Mouse (Mus musculus) cerebellum, adult 11 months (tissue): Measurements from ENCODE around the gene Ltf.
A peak's percentile ranks its signal among the peaks of the same experiment; 100 is the strongest.

Experiments
- DNase-seq: peaks from one replicate; pipeline ENCODE4 v3.0.0; 2022

Ltf gene

GRCm38 (mm10) chr9:111019022-111019421 lies at the start of gene Ltf:
Gene Ltf (plus strand): TSS chr9:111019271.
- DNase-seq: no peak

GRCm38 (mm10) chr9:110979411-110979810 lies 39.7 kb upstream of the Ltf start:
- no peak for DNase-seq

- no peak for DNase-seq
Measured at GRCm38 (mm10) chr9:110982351-110982750, 36.7 kb upstream of the Ltf start.

DNA sequence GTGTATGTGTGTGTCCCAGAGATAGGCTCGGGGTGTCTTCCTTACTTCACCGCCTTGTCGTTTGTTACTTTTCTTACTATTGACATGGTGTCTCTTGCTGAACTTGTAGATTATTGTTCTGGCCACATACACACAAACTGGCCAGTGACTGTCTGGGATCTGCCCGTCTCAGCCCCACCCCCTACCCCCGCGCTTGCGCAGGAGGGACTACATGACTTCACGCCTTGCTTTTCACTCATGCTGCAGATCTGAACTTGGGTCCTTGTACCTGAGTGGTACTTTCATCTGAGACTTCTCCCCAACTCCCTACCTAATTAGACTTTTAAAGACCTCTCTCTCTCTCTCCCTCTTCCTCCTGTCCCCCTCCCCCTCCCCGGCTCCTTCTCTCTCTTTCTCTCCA lies 35.0 kb upstream of the Ltf start:
- DNase-seq: no peak

GRCm38 (mm10) chr9:110985541-110985940 lies 33.5 kb upstream of the Ltf start:
- no peak for DNase-seq

DNA sequence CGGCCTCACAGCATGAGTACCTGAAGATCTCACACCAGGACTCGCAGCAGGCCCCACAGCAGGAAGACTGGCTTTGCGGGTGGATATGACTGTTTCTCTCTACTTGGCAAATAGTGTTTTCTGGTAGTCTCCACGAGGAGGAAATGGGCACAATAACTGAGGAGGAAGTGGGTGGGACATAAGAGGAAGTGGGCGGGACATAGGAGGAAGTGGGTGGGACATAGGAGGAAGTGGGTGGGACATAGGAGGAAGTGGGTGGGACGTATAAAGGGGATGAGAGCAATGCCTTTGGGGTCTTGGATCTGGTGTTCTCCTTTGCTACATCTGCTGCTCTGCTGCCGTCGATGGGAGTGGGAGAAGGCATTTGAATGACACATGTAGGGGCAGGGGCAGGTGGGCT lies 33.1 kb upstream of the Ltf start:
- no peak for DNase-seq

DNA sequence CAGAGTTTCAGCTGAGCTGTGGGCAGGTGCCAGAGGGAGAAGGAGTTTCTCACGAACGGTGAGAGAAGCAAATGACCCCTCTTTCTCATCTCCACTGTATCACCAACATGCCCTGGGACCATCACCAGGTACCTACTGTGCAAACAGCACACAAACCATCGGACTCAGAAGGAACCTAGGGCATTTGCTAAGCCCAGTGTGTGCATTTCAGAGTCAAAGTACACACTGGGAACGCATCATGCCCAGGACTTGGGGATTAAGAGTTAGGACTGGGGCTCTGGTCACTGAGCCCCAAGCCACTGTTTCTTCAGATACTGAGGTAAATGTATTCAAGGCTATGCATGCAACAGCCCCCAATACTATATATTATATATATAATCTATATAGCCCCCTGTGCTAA lies 31.7 kb upstream of the Ltf start:
- DNase-seq: no peak

DNA sequence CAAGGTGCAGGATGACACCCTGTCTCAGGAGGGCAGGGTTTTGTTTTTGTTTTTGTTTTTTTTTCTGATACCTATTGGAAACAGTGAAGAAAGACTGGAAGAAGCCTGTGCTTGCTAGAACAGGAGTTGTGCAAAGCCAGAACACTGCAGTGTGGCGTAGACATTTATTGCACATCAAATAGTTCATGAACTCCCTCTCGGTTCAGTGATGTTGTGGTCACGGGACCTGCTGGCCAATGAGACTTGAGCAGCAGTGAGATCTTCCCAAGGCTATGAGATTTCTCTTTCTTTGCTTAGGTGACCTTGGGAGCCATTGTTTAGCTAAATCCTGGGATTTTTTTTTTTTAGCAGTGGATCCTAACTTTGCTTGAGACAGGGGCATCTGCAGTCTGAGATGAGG lies 31.0 kb upstream of the Ltf start:
- DNase-seq: no peak

DNA sequence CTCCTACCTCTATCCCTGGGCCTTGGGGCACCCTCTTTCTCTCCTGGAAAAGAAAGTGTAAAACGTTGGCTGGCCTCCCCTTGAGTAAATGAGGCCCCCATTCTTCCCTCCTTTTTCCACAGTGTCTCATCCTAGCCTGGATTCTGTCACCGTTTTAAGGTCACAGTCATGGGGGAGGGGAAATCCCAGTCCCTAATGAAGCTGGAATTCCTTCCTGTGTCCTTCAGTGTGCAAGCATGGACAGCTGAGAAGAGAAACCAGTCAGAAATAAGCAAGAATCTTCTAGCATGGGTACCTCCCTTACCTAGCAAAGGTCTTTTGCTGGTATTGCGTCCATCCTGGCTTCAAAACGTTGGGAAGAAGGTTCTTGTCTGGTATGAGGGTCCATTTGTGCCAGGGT lies 29.9 kb upstream of the Ltf start:
- DNase-seq: no peak

DNA sequence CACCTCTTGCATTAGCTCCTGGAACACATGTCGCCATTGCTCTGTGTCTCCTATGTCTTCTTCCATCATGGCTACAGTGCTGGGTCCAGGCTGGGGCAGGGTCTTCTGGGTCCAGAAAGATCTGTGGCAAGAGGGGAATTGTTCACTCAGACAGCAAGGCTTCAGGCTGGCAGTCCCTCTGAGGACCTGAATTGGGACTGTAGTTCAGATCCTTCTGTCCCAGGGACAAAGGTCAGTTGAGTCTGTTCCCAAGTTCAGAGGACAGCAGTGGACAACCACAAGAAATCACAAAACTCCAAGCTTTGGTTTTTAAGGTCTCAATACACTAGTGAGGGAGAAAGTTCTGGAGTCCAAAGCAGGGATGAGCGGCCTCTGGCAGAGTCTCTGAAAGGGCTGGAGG lies 29.5 kb upstream of the Ltf start:
- DNase-seq: no peak

DNA sequence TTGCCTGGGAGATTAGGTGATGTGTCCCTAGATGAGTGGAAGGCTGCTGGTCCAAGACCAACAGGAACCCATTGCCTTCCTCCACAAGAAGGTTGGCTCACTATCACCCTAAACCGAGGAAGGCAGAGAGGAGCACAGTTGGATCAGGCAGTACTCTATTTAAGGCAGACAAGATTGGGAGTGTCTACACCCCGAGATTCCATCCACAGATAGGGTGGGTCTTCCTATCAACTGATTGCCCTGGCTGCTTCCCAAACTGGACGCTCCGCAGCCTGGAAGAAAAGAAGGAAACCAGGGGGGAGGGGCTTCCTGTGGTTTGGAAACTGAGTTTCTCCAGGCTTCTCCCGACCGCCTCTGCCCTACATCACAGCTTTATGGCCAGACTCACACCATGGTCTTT lies 28.9 kb upstream of the Ltf start, which contains the start of gene Rtp3:
TSS of gene Rtp3 (minus strand) at position 380 of the 400 bp plus-strand sequence.
- DNase-seq: no peak

DNA sequence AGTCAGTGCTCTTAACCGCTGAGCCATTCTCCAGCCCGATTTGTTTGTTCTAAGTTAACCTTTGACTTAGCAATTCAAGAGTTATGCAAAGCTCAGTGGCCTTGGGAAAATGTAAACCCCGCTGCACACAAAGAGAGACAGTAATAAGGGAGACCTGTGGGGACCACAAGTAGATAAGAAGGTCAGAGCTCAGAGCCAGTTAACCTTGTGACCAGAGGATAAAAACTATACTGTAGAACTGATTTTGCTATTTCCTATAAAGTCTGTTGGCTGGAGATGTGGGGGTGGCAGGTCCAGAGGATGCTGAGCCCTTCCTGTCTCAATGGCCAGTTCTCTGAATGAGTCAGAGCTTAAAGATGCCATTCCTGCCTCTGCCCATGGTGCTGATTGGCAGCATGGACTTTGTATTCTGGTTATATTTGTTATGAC lies 25.8 kb upstream of the Ltf start:
- DNase-seq: no peak

GRCm38 (mm10) chr9:110994716-110995172 lies 24.3 kb upstream of the Ltf start:
- peak; percentile 47 for DNase-seq

- peak; percentile 33 for DNase-seq
Measured at GRCm38 (mm10) chr9:110997245-110997644, 21.8 kb upstream of the Ltf start.

GRCm38 (mm10) chr9:110999056-110999455 lies 20.0 kb upstream of the Ltf start:
- DNase-seq: no peak

GRCm38 (mm10) chr9:110999856-111000255 lies 19.2 kb upstream of the Ltf start:
- DNase-seq: no peak

GRCm38 (mm10) chr9:111001621-111002020 lies 17.4 kb upstream of the Ltf start:
- no peak for DNase-seq

GRCm38 (mm10) chr9:111003279-111003678 lies 15.8 kb upstream of the Ltf start:
- no peak for DNase-seq

DNA sequence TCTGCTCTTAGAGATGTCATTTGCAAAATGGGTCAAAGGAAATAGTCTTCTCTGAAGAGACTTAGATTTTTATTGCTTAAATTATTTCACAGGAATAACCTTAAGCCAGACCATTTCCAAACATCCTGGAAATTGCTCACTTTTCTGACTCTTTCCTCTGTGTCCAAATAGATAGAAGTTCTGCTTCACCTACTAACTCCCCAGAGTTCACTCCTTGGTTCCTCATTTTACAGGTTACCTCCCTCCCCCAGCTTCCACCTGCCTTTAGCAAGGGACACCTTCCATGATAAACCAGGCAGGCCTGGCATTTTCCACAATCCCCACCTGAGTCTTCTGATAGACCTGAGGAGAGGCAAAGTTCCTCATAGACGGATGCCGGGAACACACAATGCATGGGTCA lies 12.5 kb upstream of the Ltf start:
- no peak for DNase-seq

DNA sequence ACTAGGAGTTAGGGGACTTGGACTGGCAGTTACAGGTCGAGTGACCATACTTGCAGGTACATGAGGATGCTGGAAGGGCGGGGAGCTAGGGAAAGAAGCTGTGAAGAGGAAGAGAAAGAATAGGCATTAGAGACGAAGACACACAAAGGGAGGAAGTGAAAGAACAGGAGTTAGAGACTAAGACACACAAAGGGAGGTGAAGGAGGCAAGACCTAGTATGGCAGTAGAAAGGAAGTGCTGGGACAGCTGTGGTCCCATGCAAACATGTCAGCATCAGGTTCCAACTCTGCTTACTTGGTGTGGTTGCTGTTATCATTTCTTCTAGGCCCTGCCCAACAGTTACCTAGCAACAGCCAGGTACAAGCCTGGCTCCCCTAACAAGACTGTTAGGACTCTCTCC lies 9.3 kb upstream of the Ltf start:
- DNase-seq: no peak

- no peak for DNase-seq
Measured at GRCm38 (mm10) chr9:111011550-111011949, 7.5 kb upstream of the Ltf start.

DNA sequence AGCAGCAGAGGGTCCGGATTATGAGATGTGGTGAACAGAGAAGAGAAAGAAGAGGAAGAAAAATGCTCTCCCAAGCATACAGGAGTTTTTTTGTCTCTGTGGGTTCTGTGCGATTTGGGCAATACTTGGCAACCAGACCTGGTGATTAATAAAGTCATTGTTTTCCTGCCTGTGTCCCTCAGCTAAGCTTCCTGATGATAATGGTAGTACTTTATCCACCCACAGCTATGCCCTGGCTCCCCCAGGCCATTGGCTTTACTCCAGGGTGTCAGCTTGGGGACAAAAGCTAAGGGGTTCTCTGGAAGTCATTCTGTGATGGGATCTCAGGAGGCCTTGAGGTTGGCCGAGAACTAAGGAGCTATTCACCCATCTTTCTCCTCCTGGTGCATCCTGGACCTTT lies 7.0 kb upstream of the Ltf start:
- no peak for DNase-seq

DNA sequence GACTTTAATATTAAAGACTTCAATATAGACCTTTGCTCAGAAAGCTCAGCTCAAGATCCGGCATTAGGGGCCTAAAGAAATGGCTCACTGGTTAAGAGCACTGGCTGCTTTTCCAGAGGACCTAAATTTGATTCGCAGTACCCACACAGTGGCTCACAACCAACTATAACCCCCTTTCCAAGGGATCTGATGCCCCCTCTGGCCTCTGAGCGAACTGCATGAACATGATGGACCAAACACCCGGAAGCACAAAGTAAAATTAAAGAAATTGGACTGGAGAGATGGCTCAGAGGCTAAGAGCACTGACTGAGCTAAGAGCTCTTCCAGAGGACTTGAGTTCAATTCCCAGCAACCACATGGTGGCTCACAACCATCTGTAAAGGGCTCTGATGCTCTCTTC lies 3.4 kb upstream of the Ltf start:
- no peak for DNase-seq

GRCm38 (mm10) chr9:111026791-111027190 lies 7.7 kb downstream of the Ltf start:
- no peak for DNase-seq

GRCm38 (mm10) chr9:111033717-111034116 lies 14.6 kb downstream of the Ltf start:
- no peak for DNase-seq

DNA sequence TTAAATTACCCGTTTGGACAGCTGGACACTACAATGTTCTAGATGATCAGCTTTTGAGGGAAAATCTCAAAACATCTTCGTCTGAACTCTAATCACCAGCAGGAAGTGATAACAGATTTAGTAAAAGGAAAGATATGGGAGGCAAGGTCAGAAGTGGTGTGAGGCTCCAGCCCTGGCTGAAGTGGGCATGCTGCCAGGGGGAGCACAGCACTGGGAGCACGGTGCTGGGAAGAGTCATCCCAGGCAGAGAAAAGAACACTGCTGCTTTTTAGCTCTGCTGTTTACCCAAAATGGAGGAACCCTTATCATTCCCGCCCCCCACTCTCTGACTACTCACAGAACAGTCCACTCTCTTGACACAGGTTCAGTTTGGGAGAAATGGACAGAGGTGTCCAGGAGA lies 20.9 kb downstream of the Ltf start:
- no peak for DNase-seq
